Mouse (Mus musculus) thymus, adult 2 months (tissue): ENCODE measurements around the gene Phc1.

Experiments
- CTCF ChIP-seq: fragments of 200-500 bp; IDR thresholded peaks from 2 replicates; pipeline ENCODE4 v1.5.1; 2012; ENCODE audit warnings: mild to moderate bottlenecking, control low read depth, low read length, moderate library complexity, borderline replicate concordance; ENCODE audit not compliant: control insufficient read depth, poor library complexity, insufficient read depth; ENCODE audit errors: extremely low read depth
- POLR2A ChIP-seq: fragments of 200-500 bp; IDR thresholded peaks from 2 replicates; pipeline ENCODE4 v1.6.1; 2012; ENCODE audit warnings: mild to moderate bottlenecking, low read length, control low read depth, moderate library complexity; ENCODE audit not compliant: control insufficient read depth, poor library complexity, insufficient read depth; ENCODE audit errors: extremely low read depth

- TF ChIP-seq CTCF (no peak), POLR2A (no peak)
These were observed 48.6 kb downstream of the Phc1 start for GRCm38 (mm10) chr6:122291735-122292134.
